Mouse (Mus musculus) natural killer cell, adult 2 months (primary cell): Measurements from ENCODE around the gene Ambra1.
A peak's percentile ranks its signal among the peaks of the same experiment; 100 is the strongest.

ENCODE experiments used
- DNase-seq, 2 experiments: peaks; one replicate each; pipeline ENCODE4 v3.0.0; 2022; ENCODE audit warnings: low spot score in 2 of 2

The Ambra1 gene

DNA sequence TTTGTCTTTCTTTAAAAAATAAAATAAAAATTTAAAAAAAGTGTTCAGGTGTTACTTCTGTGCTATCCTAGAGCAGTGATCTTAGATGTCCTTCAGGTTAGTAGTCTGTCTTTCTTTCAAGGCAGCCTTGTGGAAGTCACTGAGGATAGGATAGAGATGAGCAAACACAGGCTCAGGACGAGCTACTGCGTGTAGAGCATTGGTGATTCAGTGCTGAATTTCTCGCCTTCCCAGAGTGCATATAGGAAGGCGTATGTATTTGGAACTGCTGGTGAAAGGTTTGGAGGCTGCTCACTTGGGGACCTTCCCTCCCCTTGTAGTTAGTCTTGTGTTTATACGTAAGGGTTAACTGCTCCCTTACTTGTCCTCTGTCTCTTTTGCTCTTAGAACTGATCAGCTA lies 5.3 kb downstream of the Ambra1 start:
- no peak for DNase-seq

DNA sequence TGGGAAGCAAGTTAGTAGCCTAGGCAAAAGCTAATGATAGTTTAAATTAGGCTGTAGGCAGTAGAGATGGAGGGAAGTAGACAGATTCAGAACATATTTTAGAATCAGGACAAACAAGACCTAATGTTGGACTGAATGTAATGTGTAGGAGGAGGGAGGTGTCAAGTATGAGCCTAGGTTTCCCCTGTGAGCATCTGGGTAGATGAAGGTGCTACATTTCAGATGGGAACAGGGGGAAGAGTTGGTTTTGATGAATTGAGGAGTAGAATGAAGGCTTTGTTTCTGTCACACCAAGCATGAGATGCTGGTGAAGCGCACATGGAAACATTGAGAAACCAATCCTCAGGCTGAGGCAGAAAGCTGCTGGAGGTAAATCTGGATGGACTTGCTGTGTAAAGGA lies 9.7 kb downstream of the Ambra1 start:
- DNase-seq = no peak

DNA sequence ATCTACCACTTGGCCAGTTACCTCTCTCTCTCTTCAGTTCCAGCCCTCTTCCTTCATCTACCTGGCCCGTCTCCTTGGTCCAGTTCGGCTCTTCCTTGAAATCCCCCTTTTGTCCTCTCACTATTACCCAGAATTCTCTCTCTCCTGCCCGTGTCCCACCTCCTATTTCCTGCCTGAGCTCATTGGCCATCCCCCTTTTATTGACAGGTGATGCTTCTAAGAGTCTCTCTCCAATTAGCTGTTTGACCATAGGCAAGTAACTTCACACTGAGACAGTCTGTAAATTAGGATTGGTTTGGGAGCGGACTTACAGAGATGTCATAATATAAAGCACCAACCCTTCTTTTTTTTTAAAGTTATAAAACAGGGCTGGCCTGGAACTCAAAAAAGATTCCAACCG lies 14.8 kb downstream of the Ambra1 start:
- no peak for DNase-seq

DNA sequence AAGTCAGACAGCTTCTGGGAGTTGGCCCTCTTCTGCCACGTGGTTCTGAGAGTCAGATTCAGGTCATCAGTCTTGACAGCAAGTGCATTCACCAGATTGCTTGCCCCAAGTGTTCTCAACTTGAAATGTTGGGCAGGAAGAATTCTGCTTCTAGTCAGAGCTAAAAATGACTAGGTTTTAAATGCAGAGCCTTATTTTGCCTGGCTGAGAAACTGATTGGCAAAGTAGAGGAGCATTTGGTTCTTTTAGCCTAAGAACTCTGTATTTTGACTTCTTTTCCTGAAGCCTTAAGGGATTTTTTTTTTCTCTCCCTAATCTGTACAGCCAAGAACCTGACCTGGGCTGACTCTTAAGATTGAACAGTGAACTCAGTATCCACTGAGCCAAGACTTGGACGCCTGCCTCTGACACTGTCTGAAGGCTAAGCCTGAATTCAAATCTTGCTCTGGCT lies 19.9 kb downstream of the Ambra1 start:
- no peak for DNase-seq

- DNase-seq = no peak
Measured at GRCm38 (mm10) chr2:91771921-91772705, 42.2 kb downstream of the Ambra1 start.

GRCm38 (mm10) chr2:91773309-91773708 lies 43.4 kb downstream of the Ambra1 start:
- DNase-seq = no peak

DNA sequence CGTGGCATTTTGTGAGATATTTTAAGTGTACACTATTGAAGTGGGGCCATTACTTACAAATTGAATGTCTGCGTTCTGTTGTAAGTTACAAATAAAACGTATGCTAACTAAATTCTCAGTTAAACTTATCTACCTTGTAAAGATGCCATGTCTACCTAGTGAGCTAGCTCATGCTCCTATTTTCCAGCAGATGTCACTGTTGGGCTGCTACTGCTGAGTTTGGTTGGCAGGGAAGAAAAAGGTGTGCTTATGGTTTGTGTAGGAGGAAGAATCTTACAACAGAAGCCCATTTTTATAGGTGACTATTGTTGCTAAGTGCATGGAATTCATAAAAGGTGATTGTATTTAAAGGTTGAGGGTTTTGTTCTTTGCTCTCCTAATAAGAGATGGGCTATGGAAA lies 49.2 kb downstream of the Ambra1 start:
- peak in 1 of 2 experiments; percentile 24 for DNase-seq

DNA sequence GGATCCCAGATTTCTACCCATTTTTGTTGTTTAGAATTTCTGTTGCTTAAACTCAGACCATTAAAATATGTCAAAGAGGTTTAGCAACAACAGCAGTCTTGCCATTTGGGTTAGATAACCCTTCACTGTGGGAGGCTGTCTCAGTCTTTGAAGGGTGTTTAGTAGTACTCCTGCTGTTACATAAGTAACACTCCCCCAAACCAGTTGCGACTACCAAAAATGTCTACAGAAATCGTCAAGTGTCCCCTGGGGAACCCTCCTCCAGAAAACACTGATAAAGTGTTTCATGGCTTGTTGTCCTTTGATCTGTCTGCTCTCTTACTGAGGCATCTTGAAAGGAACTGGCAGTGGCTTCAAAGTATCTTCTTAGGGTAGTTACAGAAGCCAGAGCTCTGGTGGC lies 61.7 kb downstream of the Ambra1 start:
- DNase-seq = no peak

DNA sequence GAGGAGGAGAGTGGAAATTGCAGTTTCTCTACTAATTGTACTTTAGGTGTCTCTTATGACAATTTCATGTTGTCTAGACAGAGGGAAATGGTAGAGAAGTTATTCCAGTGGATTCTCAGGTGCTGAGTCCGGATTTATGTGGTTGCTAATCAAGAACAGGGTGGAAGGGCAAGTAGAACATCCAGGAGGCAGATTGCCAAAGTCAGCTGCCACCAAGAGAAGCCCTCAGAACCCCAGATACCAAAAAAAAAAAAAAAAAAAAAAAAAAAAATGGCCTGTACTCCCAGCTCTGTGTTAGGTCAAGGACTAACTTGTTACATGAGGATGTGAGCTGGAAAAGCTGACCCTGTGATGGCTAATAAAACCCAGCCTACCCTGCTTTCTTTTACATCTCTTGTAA lies 62.4 kb downstream of the Ambra1 start:
- DNase-seq = no peak

DNA sequence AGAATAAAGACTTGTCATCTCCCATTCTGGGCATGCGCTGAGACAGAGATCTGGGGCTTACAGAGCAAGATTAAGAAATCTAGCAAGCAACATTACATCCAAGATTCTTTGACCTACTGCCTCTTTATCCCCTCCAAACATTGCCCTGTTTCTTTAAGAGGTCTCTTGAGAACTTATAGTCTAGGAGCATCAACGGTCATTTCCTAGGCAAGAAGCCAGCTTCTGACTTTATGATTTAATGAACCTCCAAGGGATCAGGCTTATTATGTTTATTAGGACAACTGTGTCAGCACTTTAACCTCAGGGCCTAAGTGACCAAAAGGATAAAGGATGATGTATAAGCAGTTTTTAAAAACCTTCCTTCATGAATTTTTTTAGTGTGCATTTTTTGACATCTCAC lies 64.5 kb downstream of the Ambra1 start:
- no peak for DNase-seq

DNA sequence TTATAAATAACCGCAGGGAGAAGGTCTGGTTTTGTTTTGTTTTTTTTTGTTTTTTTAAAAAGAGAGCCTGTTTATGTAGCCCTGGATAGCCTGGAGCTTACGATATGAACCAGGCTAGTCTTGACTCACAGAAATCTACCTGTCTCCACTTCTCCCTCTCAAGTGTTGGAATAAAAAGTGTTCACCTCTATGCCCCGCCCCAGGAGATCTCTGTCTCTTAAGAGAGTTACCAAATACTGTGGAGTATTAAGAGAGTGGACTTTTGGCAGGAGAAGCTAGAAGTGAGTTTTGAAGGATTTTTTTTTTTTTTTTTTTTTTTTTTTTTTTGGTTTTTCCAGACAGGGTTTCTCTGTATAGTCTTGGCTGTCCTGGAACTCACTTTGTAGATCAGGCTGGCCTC lies 65.2 kb downstream of the Ambra1 start:
- no peak for DNase-seq

- no peak for DNase-seq
Measured at GRCm38 (mm10) chr2:91811433-91811832, 81.5 kb downstream of the Ambra1 start.

- no peak for DNase-seq
Measured at GRCm38 (mm10) chr2:91816741-91817140, 86.8 kb downstream of the Ambra1 start.

DNA sequence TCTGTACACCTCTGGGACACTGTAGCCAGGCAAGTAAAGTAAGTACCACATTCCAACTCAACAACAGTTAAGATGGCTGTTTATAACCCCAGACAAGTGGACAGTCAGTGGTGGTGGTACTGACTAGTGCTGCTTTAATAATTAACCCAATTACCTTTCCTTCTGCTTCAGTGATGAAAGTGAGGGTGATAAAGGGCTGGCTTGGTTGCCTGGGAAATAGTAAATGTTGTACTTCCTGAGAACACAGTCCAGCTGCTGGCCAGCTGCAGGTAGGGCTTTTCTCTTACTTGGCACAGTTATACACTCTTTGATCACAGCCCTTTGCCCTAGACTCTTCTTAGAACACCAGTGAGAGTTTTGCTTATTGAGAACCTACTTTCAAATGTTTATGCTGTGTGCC lies 102.3 kb downstream of the Ambra1 start:
- DNase-seq = no peak

DNA sequence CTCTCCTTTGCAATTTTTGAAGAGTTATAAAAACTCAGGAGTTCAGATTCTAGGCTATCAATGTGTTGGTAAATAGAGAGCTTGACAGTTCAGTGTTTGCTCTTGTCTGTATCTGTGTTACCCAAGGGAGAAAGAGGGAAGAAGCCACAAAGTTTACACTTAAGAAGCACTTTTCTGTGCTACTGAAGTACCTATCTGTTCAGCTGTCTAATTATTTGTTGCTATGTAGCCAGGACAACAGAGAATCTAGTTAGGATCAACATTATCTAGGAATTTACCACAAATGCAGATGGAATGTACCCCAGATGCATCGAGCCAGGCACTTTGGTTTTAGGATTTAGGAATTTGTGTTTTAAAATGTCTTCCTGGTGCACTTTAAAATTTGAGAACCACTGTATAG lies 104.3 kb downstream of the Ambra1 start:
- DNase-seq = no peak

- DNase-seq = peak; percentile 42 to 65
Measured at GRCm38 (mm10) chr2:91835031-91835430, 105.1 kb downstream of the Ambra1 start.

GRCm38 (mm10) chr2:91835631-91836030 lies 105.7 kb downstream of the Ambra1 start:
- peak in 1 of 2 experiments; percentile 30 for DNase-seq

- no peak for DNase-seq
Measured at GRCm38 (mm10) chr2:91844085-91844484, 114.2 kb downstream of the Ambra1 start.

DNA sequence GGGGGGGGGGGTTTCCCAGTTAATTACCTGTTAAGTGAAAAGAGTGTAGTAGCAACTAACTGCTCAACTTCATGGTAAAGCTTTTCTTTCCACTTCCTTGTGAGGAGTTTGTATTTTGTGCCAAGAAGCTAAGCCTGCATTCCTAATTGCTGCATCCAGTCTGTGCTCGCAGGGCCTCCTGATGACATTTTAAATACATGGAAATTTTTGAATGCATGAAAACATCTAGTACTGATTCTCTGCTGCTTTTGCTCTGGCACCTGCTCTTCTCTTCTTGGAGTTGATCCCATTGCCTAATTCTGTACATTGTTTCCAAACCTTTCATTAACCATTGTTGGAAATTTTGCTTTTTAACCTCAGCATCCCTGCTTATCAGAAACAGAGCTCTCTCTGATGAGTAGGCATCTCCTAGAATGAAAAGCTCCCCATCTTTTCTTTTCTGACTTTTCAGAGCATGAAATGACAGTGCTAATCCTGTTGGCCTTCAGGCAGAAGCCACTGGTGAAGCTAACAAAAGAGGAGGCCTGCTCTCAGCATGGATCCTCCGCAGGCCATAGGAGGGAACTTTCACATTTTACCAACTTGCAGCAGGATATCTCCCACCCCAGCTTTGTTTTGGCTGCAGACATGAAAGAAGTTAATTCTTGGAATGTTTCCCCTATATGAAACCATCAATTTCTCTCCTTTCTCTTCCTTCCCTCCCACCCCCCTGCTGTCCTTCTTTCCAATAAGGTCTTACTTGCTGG lies 122.7 kb downstream of the Ambra1 start:
- no peak for DNase-seq

DNA sequence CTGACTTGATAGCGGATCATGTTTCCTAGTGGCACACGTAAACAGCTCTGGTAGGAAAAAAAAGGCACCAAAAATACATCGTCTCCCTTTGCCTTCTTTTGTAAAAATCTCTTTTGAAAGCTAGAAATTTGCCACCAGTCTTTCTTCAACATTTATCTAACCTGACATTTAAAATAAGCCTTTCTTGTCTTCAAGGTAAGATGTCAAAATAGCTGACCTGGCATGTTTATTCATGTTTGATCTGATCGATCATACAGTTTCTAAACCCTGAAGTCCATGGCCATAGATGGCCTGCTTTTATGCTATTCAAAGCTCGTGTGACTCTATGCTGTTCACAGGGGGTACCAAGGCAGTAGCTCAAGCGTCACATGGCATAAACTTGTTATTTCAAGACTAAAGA lies 124.6 kb downstream of the Ambra1 start:
- DNase-seq = no peak

DNA sequence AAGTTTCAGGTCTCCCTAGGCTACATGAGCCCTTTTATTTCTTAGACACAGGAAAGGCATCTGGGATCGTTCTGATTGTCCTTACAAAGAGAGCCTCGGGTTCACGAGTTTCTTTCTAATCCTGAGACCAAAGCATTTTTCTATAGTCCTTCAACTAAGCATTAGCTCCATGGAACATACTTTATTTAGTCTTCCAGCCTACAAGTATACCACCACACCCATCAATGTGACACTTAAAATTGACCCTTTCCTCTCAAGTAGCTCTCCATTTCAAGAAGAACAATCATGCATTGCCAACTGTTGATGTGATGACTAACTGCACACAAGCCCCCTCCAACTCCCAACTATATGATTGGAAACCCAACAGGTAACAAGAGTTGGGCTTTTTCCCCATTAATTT lies 127.0 kb downstream of the Ambra1 start:
- no peak for DNase-seq

GRCm38 (mm10) chr2:91859423-91859822 lies 129.5 kb downstream of the Ambra1 start:
- no peak for DNase-seq

- no peak for DNase-seq
Measured at GRCm38 (mm10) chr2:91870754-91871153, 140.8 kb downstream of the Ambra1 start.
